8 mouse cellular contexts compared by ENCODE assay signal in the genomic region with DNA sequence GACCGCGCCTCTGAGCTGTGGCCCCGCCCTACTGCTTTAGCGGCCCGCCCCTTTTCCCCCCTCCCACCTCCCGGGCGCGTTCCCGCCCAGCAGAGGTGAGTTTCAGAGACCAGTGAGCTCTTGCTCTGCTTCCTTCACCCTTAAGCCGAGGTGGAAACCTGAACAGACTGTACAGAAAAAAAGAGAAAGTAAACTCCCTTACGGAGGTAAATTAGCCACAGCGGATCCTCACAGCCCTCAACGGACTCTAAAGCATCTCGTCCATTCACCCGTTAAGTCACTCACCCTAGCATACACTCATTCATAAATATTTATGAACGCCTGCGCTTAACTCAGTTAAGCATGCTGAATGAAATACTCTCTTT. TPM values are rescaled to one million over a fixed set of nuclear protein-coding genes. Genes with fewer than 3 reads are reported as not detected.
DNase-seq lines count a peak whose midpoint lies in the region; ATAC-seq and TF ChIP-seq lines count a peak whose summit lies in the region.

No protein-coding gene starts in this region.

- TF ChIP-seq CTCF in thymus, adult 2 months (IDR thresholded peaks at IDR 0.05; ENCODE audit: borderline replicate concordance, control insufficient read depth, extremely low read depth, insufficient read depth, low read length, poor library complexity), result no peak

- peaks cover 7% of the 10 kb centered on the region for H3K4me1 ChIP-seq in thymus, adult 2 months (replicated peaks; ENCODE audit: control insufficient read depth, insufficient read depth, low read length)
- H3K4me1 ChIP-seq in liver, embryonic 15.5 days (replicated peaks), result peaks cover 28% of the 10 kb centered on the region

- ATAC-seq in frontal cortex, adult (ENCODE audit: low TSS enrichment), result peak; percentile 50
- peak; percentile 10; the same call in 1 of the 2 replicates for ATAC-seq in liver, embryonic 15.5 days (ENCODE audit: insufficient read depth)
- no peak for ATAC-seq in granulocyte monocyte progenitor cell, adult 5-6 weeks (replicated peaks; ENCODE audit: poor library complexity, severe bottlenecking)

- no peak for TF ChIP-seq POLR2A in thymus, adult 2 months (IDR thresholded peaks at IDR 0.05; ENCODE audit: control insufficient read depth, extremely low read depth, insufficient read depth, low read length, poor library complexity)

- H3K9me3 ChIP-seq in liver, embryonic 15.5 days (replicated peaks), result no peaks in the 10 kb centered on the region

- no peaks in the 10 kb centered on the region for H3K36me3 ChIP-seq in thymus, adult 2 months (ENCODE audit: control insufficient read depth, insufficient read depth, low read length)
- no peaks in the 10 kb centered on the region for H3K36me3 ChIP-seq in liver, embryonic 15.5 days (replicated peaks)

- peak overlapping the region; percentile 63 for H3K9ac ChIP-seq in liver, embryonic 15.5 days

- peak overlapping the region; percentile 99 for H3K4me2 ChIP-seq in liver, embryonic 15.5 days

- H3K27me3 ChIP-seq in thymus, adult 2 months (ENCODE audit: control insufficient read depth, insufficient read depth, low read length), result no peaks in the 10 kb centered on the region
- H3K27me3 ChIP-seq in liver, embryonic 15.5 days, result 0 out of 2 replicates have a peak, but pooled peaks cover 6% of the 10 kb centered on the region

- WGBS in thymus, adult 2 months, result under 1% methylated on average over 17 of the region's 17 CpGs
- 1% methylated on average over 17 of the region's 17 CpGs for WGBS in liver, embryonic 15.5 days (ENCODE audit: insufficient replicate concordance)

- H3K4me3 ChIP-seq in thymus, adult 2 months (ENCODE audit: control insufficient read depth, insufficient read depth, low read length), result peak overlapping the region; percentile 17; the same call in 1 of the 2 replicates
- H3K4me3 ChIP-seq in liver, embryonic 15.5 days (replicated peaks), result peak overlapping the region; percentile 80

- DNase-seq in frontal cortex, postnatal 25 days (ENCODE audit: low spot score in 2 of 2), result no peak
- no peak for DNase-seq in thymus, adult 2 months
- DNase-seq in thymus, postnatal 25 days, result no peak
- no peak for DNase-seq in left cerebral cortex, postnatal 36 days (ENCODE audit: low spot score in 2 of 2)
- no peak for DNase-seq in thymus, postnatal 10 days (ENCODE audit: low spot score in 2 of 2)

- H3K27ac ChIP-seq in thymus, adult 2 months (ENCODE audit: control insufficient read depth, insufficient read depth, low read length), result no peak overlapping the region
- peak overlapping the region; percentile 21 for H3K27ac ChIP-seq in liver, embryonic 15.5 days (replicated peaks)

- intact Hi-C loops in left cerebral cortex, postnatal 36 days (cut with DNase I), result loop anchor here (5.0 kb wide), 1 partner anchor 189 kb away; the partner anchor contains the start of gene Exo1

RNA-seq across cellular contexts. Expression of gene Chml, which starts 0.3 kb away (rescaled TPM):
- polyA plus RNA-seq in thymus, adult 2 months (2012; rRNA removed), result 18.3 and 45.7 TPM in 2 replicates
- 0.73 and 0.76 TPM in 2 replicates for polyA plus RNA-seq in liver, embryonic 15.5 days (2015; fragmentation: Nextera tagmentation; extraction: Ambion mirVana)
- 10 to 100 TPM in 1 of 2 experiments, 1 to 10 TPM in 1; 10.0 to 10.4 TPM for total RNA-seq in left cerebral cortex, postnatal 36 days (2021)
- total RNA-seq in granulocyte monocyte progenitor cell, adult 5-6 weeks (2014; fragmentation: Nextera tagmentation), result 8.9 and 13.5 TPM in 2 replicates
- 13.8 and 14.5 TPM in 2 replicates for total RNA-seq in granulocyte monocyte progenitor cell, adult 5-6 weeks (2017)

RNA-seq across cellular contexts. Expression of gene Opn3, which starts 0.4 kb away (rescaled TPM):
- polyA plus RNA-seq in thymus, adult 2 months (2012; rRNA removed), result 5.3 and 8.2 TPM in 2 replicates
- 1.3 and 1.5 TPM in 2 replicates for polyA plus RNA-seq in liver, embryonic 15.5 days (2015; fragmentation: Nextera tagmentation; extraction: Ambion mirVana)
- total RNA-seq in left cerebral cortex, postnatal 36 days (2021), result 1 to 10 TPM; 5.9 to 8.2 TPM
- total RNA-seq in granulocyte monocyte progenitor cell, adult 5-6 weeks (2014; fragmentation: Nextera tagmentation), result 0.13 and 1.3 TPM in 2 replicates
- 0.39 and 0.82 TPM in 2 replicates for total RNA-seq in granulocyte monocyte progenitor cell, adult 5-6 weeks (2017)

RNA-seq across cellular contexts. Expression of gene Wdr64, which starts 5.4 kb away (rescaled TPM):
- polyA plus RNA-seq in thymus, adult 2 months (2012; rRNA removed), result not detected in 2 replicates
- polyA plus RNA-seq in liver, embryonic 15.5 days (2015; fragmentation: Nextera tagmentation; extraction: Ambion mirVana), result not detected in 2 replicates
- not detected for total RNA-seq in left cerebral cortex, postnatal 36 days (2021)
- total RNA-seq in granulocyte monocyte progenitor cell, adult 5-6 weeks (2014; fragmentation: Nextera tagmentation), result not detected in 2 replicates
- total RNA-seq in granulocyte monocyte progenitor cell, adult 5-6 weeks (2017), result not detected in 2 replicates
